Mouse (Mus musculus) heart, postnatal 0 days (tissue): ENCODE measurements around the gene Gm28551. TPM values are rescaled to one million over a fixed set of nuclear protein-coding genes. Genes with fewer than 3 reads are reported as not detected.

ENCODE experiments used
- ATAC-seq: fragments of 200-750 bp; cut with Nextera tagmentation; 2 replicates; pipeline ENCODE4 v1.8.0; 2017; ENCODE audit warnings: low read depth, moderate number of reproducible peaks, moderate library complexity; ENCODE audit not compliant: insufficient read depth
- DNase-seq: peaks from one replicate; pipeline ENCODE4 v3.0.0-alpha.2; 2016; ENCODE audit warnings: low spot score
- H3K27ac ChIP-seq: fragments of 300-500 bp; sonication (generic); 2 replicates; pipeline ENCODE4 v1.5.1; 2014; ENCODE audit warnings: low read depth, mild to moderate bottlenecking
- H3K27me3 ChIP-seq: fragments of 300-500 bp; sonication (generic); 2 replicates; pipeline ENCODE4 v1.6.1; 2014; ENCODE audit warnings: low read length, mixed read lengths; ENCODE audit not compliant: control insufficient read depth, insufficient read depth
- H3K36me3 ChIP-seq: fragments of 300-500 bp; sonication (generic); replicated peaks from 2 replicates; pipeline ENCODE4 v1.6.1; 2014; ENCODE audit warnings: low read length, mixed read lengths; ENCODE audit not compliant: control insufficient read depth, insufficient read depth
- H3K4me1 ChIP-seq: fragments of 300-500 bp; sonication (generic); 2 replicates; pipeline ENCODE4 v1.6.1; 2014; ENCODE audit warnings: antibody characterized with exemption; ENCODE audit not compliant: control insufficient read depth, insufficient read depth
- H3K4me2 ChIP-seq: fragments of 300-500 bp; sonication (generic); 2 replicates; pipeline ENCODE4 v1.6.1; 2014; ENCODE audit warnings: low read depth, mild to moderate bottlenecking, low read length, moderate library complexity
- H3K4me3 ChIP-seq: fragments of 300-500 bp; sonication (generic); 2 replicates; pipeline ENCODE4 v1.5.1; 2014; ENCODE audit warnings: low read depth, low read length
- H3K9ac ChIP-seq: fragments of 300-500 bp; sonication (generic); replicated peaks from 2 replicates; pipeline ENCODE4 v1.6.1; 2014; ENCODE audit warnings: low read depth, low read length, mixed read lengths
- H3K9me3 ChIP-seq: fragments of 300-500 bp; sonication (generic); replicated peaks from 2 replicates; pipeline ENCODE4 v1.6.1; 2016; ENCODE audit warnings: low read length; ENCODE audit not compliant: control insufficient read depth
- CTCF ChIP-seq: IDR thresholded peaks from 2 replicates; pipeline ENCODE4 v1.5.1; 2016; ENCODE audit warnings: antibody characterized with exemption, control low read depth, low read depth
- EP300 ChIP-seq: IDR thresholded peaks from 2 replicates; pipeline ENCODE4 v1.6.1; 2016; ENCODE audit warnings: antibody characterized with exemption, low read depth
- WGBS: fragments of 180-500 bp; shearing (Covaris S2); extraction: QIAGEN DNeasy Blood & Tissue Kit; methylation state at CpG from one replicate; pipeline ENCODE4 v1.1.7; 2014; 5-methylcytosine and 5-hydroxymethylcytosine counted together
- polyA plus RNA-seq: library from polyadenylated mRNA; unstranded; fragments of >200 nt; fragmentation: Nextera tagmentation; extraction: Ambion mirVana; gene quantifications from 2 replicates; pipeline ENCODE4 v1.2.1, GENCODE M21; 2015
- total RNA-seq: library from RNA; depleted of rRNA; stranded (reverse); fragments of >200 nt; gene quantifications from 2 replicates; pipeline ENCODE4 v1.2.3, GENCODE M21; 2014; ENCODE audit warnings: low replicate concordance; rRNA removed

Gm28551 gene
- total and polyA plus RNA-seq, 2 experiments from 2014 or later, result 0.12 TPM; not detected in 1

- Histone ChIP-seq H3K9me3 (no peaks in the 10 kb centered on the region), H3K4me2 (peak within 1 kb of the TSS; percentile 87), H3K4me3 (peak within 1 kb of the TSS; percentile 86), H3K27ac (peak within 1 kb of the TSS; percentile 84), H3K36me3 (no peaks in the 10 kb centered on the region), H3K4me1 (no peaks in the 10 kb centered on the region), H3K9ac (peak within 1 kb of the TSS; percentile 78), H3K27me3 (no peaks in the 10 kb centered on the region)
- under 1% methylated on average over 65 of the region's 66 CpGs for WGBS
- peak; percentile 100 for ATAC-seq
- TF ChIP-seq EP300 (no peak), CTCF (no peak)
- peak; percentile 96 for DNase-seq
Observed at GRCm38 (mm10) chr1:53296581-53297383, 55.7 kb downstream of the Gm28551 start, which contains the start of the genes Pms1, Ormdl1 and Gm28778. Gene Pms1 (minus strand): TSS chr1:53297018. Gene Ormdl1 (plus strand): TSS chr1:53297095. Gene Gm28778 (plus strand): TSS chr1:53297111.

GRCm38 (mm10) chr1:53291197-53291596, 61.3 kb downstream of the Gm28551 start:
- Histone ChIP-seq H3K27me3 (no peaks in the 10 kb centered on the region), H3K9ac (no peak overlapping the region), H3K9me3 (no peaks in the 10 kb centered on the region), H3K4me3 (no peak overlapping the region), H3K27ac (no peak overlapping the region), H3K36me3 (no peaks in the 10 kb centered on the region), H3K4me2 (no peak overlapping the region), H3K4me1 (no peaks in the 10 kb centered on the region)
- DNase-seq, result no peak
- 54% methylated on average over 3 of the region's 3 CpGs for WGBS
- ATAC-seq, result no peak
- TF ChIP-seq CTCF, result no peak

Other genes starting within 250 kb of the Gm28551 start
- gene 1700019A02Rik, start 165.0 kb downstream of the Gm28551 start, total RNA-seq, result not detected in 2 replicates
- gene 1700019A02Rik, start 165.0 kb downstream of the Gm28551 start, polyA plus RNA-seq, result not detected in 2 replicates
- 1.4 and 3.9 TPM in 2 replicates for gene Pms1, start 55.6 kb downstream of the Gm28551 start, total RNA-seq
- 4.7 and 5.2 TPM in 2 replicates for gene Pms1, start 55.6 kb downstream of the Gm28551 start, polyA plus RNA-seq
- 16.8 and 20.8 TPM in 2 replicates for gene Ormdl1, start 55.6 kb downstream of the Gm28551 start, total RNA-seq
- gene Ormdl1, start 55.6 kb downstream of the Gm28551 start, polyA plus RNA-seq, result 16.8 and 20.1 TPM in 2 replicates
- gene Gm28778, start 55.6 kb downstream of the Gm28551 start, total RNA-seq, result 3.7 TPM in 1 of 2 replicates, not detected in the other
- not detected in 2 replicates for gene Gm28778, start 55.6 kb downstream of the Gm28551 start, polyA plus RNA-seq
- gene Osgepl1, start 39.0 kb downstream of the Gm28551 start, total RNA-seq, result 15.5 and 21.3 TPM in 2 replicates
- gene Osgepl1, start 39.0 kb downstream of the Gm28551 start, polyA plus RNA-seq, result 49.2 and 51.8 TPM in 2 replicates
- gene Asdurf, start within 50 bp of the Gm28551 start, total RNA-seq, result not detected in 2 replicates
- 4.6 and 15.4 TPM in 2 replicates for gene Asdurf, start within 50 bp of the Gm28551 start, polyA plus RNA-seq
- gene Asnsd1, start 85 bp upstream of the Gm28551 start, total RNA-seq, result 34.7 and 35.9 TPM in 2 replicates
- gene Asnsd1, start 85 bp upstream of the Gm28551 start, polyA plus RNA-seq, result 65.3 and 66.6 TPM in 2 replicates